Mouse (Mus musculus) liver, embryonic 15.5 days (tissue): ENCODE results near the gene Tbl1x. TPM values are rescaled to one million over a fixed set of nuclear protein-coding genes. Genes with fewer than 3 reads are reported as not detected.

Source experiments
- ATAC-seq: fragments of 200-750 bp; cut with Nextera tagmentation; 2 replicates; pipeline ENCODE4 v1.8.0; 2017; ENCODE audit warnings: moderate number of reproducible peaks, mild to moderate bottlenecking, moderate library complexity; ENCODE audit not compliant: insufficient read depth
- H3K27ac ChIP-seq: fragments of 300-500 bp; sonication (generic); replicated peaks from 2 replicates; pipeline ENCODE4 v1.5.1; 2015; ENCODE audit warnings: mild to moderate bottlenecking, inconsistent platforms
- H3K27me3 ChIP-seq: fragments of 300-500 bp; sonication (generic); 2 replicates; pipeline ENCODE4 v1.6.1; 2015; ENCODE audit warnings: mild to moderate bottlenecking, inconsistent platforms
- H3K36me3 ChIP-seq: fragments of 300-500 bp; sonication (generic); replicated peaks from 2 replicates; pipeline ENCODE4 v1.6.1; 2015; ENCODE audit warnings: moderate library complexity, mild to moderate bottlenecking, inconsistent platforms
- H3K4me1 ChIP-seq: fragments of 300-500 bp; sonication (generic); replicated peaks from 2 replicates; pipeline ENCODE4 v1.6.1; 2015; ENCODE audit warnings: inconsistent platforms
- H3K4me2 ChIP-seq: fragments of 300-500 bp; sonication (generic); 2 replicates; pipeline ENCODE4 v1.6.1; 2015; ENCODE audit warnings: moderate library complexity, mild to moderate bottlenecking, inconsistent platforms
- H3K4me3 ChIP-seq: fragments of 300-500 bp; sonication (generic); replicated peaks from 2 replicates; pipeline ENCODE4 v1.5.1; 2015; ENCODE audit warnings: mild to moderate bottlenecking, inconsistent platforms
- H3K9ac ChIP-seq: fragments of 300-500 bp; sonication (generic); 2 replicates; pipeline ENCODE4 v1.6.1; 2015; ENCODE audit warnings: moderate library complexity, mild to moderate bottlenecking, inconsistent platforms
- H3K9me3 ChIP-seq: fragments of 300-500 bp; sonication (generic); replicated peaks from 2 replicates; pipeline ENCODE4 v1.6.1; 2016; ENCODE audit warnings: inconsistent platforms
- WGBS: fragments of 180-500 bp; shearing (Covaris S2); methylation state at CpG from one replicate; pipeline ENCODE4 v1.1.7; 2015; ENCODE audit warnings: mixed read lengths; ENCODE audit not compliant: insufficient replicate concordance; 5-methylcytosine and 5-hydroxymethylcytosine counted together
- polyA plus RNA-seq: library from polyadenylated mRNA; unstranded; fragments of >200 nt; fragmentation: Nextera tagmentation; extraction: Ambion mirVana; gene quantifications from 2 replicates; pipeline ENCODE4 v1.2.1, GENCODE M21; 2015

Gene Tbl1x
- 15.7 and 16.2 TPM in 2 replicates for polyA plus RNA-seq

DNA sequence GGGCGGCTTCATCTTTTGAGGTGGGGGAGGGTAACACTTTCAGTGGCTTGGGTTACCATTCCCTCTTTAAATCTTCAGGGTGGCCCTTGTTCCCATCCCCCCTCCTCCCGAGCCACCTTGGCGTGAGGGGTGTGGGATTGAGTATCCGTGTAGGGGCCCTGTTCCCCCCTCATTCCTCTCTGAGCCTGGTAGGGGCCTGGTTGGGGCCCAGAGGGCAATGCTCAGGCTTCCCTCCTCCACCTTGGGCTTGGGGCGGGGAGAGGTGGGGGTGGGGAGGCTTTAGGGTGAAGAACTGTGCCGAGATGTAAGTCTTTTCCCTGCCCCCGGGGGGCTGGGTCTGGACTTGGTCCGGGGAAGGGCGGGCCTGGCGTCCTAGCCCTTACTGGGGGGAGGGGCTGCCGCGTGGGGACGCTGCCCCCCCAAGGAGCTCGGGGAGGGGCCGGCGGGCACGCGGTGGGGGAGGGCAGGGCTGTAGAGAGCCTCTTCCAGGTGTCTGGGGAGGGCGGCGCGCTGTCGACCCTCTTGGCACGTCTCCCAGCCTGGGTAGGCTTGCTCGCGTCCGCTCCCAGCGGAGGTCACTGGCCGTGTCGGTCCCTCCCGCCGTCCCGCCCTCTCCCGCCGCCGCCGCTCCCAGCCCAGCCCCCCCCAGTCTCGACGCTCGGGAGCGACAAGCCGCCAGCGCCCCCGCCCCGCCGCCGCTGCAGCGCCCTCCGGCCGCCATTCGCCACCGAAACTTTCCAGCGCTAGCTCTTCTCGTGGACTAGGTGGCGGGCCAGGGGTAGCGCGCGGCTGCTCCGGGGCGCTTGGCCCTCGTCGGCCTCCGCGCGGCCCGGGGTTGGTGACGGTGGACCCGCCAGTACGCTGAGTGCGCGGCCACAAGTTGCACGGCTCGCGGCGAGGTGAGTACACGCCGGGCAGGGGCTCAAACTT lies at the start of gene Tbl1x:
TSS of gene Tbl1x (plus strand) at position 643 of the 930 bp plus-strand sequence.
- WGBS, result 9% methylated on average over 45 of the region's 76 CpGs
- Histone ChIP-seq H3K9me3 (no peaks in the 10 kb centered on the region), H3K27ac (peak within 1 kb of the TSS; percentile 75), H3K4me3 (peak within 1 kb of the TSS; percentile 68), H3K4me2 (peak within 1 kb of the TSS; percentile 80), H3K27me3 (no peaks in the 10 kb centered on the region), H3K4me1 (peaks cover 25% of the 10 kb centered on the region), H3K36me3 (no peaks in the 10 kb centered on the region), H3K9ac (peak within 1 kb of the TSS; percentile 64)
- ATAC-seq, result peak; percentile 78

DNA sequence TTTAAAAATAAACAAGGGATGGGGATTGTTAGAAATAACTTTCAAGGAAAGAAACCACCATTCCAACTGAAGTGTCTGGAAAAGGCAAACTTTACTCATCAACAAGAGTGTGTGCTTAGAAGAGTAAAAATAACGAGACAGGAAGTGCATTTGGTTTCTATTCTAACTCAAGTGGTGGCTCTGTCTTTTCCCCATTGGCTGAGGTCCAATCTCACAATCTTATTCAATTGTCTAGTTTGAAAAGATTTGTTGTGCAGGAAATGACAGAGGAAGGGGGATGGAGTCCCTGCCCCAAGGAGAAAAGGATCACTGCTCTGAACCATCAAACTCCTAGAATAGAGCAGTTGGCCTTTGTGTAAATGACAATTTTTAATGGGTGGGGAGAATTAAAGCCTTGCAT lies 41.6 kb upstream of the Tbl1x start:
- Histone ChIP-seq H3K4me2 (no peak overlapping the region), H3K27ac (no peak overlapping the region), H3K9me3 (no peaks in the 10 kb centered on the region), H3K4me3 (no peak overlapping the region), H3K27me3 (no peaks in the 10 kb centered on the region), H3K9ac (no peak overlapping the region), H3K4me1 (no peaks in the 10 kb centered on the region), H3K36me3 (no peaks in the 10 kb centered on the region)
- no peak for ATAC-seq
- WGBS, result 25% methylated on average over 1 of the region's 1 CpGs

DNA sequence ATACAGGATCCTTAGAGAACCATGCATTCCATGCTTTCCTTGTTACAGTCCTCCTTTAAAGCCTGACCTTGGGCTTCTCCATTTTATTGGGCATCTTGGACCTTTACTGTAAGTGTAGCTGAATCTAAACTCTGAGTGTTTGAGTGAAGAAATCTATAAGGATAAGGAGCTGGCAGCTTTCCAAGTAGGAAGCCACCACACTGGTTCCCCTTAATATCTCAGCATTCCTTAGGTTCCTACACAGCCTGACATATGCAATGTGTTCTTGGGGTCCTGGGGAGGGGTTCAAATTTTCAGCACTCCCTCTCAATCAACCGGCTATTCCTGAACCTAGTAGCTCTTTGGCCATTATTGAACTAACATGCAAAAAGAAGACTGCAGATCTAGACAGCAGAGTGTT lies 38.0 kb upstream of the Tbl1x start:
- no peak for ATAC-seq
- no peaks in the 10 kb centered on the region for H3K9me3 ChIP-seq
- H3K27ac ChIP-seq, result no peak overlapping the region
- no peak overlapping the region for H3K4me2 ChIP-seq
- H3K4me3 ChIP-seq, result no peak overlapping the region
- H3K9ac ChIP-seq, result no peak overlapping the region
- 74% methylated on average over 1 of the region's 1 CpGs for WGBS
- no peaks in the 10 kb centered on the region for H3K27me3 ChIP-seq
- no peaks in the 10 kb centered on the region for H3K36me3 ChIP-seq
- no peaks in the 10 kb centered on the region for H3K4me1 ChIP-seq

DNA sequence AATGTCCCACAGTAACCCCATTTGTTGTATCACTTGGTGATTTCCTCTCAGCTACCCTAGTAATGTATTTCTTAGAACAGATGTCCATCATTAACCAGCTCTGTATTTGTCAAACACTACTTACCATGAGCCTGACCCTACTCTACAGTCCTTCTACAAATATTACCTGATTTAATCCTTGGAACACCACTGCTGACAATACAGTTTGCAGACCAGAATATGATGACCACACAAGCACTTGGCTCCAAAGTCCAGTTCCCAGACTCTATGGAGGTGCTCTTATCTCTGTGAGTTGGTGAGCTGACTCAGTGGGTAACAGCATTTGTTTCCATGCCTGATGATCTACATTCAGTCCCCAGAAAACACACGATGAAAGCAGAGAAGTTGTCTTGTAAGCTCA lies 37.3 kb upstream of the Tbl1x start:
- Histone ChIP-seq H3K4me1 (no peaks in the 10 kb centered on the region), H3K9me3 (no peaks in the 10 kb centered on the region), H3K4me2 (no peak overlapping the region), H3K4me3 (no peak overlapping the region), H3K27ac (no peak overlapping the region), H3K36me3 (no peaks in the 10 kb centered on the region), H3K9ac (no peak overlapping the region), H3K27me3 (no peaks in the 10 kb centered on the region)
- ATAC-seq, result peak; percentile 66
- 45% methylated on average over 1 of the region's 1 CpGs for WGBS

DNA sequence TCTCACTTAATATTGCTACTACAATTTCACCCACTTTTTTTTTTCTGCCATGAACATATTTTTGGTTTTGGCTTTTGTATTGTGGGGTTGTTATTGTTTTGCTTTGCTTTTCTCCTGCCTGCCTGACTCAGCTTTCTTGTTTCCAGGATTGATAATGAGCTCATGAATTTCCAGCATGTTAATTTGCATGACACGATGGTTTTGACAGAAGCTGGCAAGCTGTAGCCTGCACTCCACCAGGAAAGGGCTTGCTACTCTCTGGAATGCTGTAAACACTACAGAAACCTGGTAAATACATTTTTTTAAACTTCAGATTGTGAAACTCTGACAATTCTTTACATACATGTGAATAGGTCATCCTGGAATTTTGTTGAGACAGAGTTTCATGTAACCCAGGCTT lies 36.3 kb upstream of the Tbl1x start:
- no peak overlapping the region for H3K9ac ChIP-seq
- 12% methylated on average over 1 of the region's 1 CpGs for WGBS
- H3K27ac ChIP-seq, result no peak overlapping the region

DNA sequence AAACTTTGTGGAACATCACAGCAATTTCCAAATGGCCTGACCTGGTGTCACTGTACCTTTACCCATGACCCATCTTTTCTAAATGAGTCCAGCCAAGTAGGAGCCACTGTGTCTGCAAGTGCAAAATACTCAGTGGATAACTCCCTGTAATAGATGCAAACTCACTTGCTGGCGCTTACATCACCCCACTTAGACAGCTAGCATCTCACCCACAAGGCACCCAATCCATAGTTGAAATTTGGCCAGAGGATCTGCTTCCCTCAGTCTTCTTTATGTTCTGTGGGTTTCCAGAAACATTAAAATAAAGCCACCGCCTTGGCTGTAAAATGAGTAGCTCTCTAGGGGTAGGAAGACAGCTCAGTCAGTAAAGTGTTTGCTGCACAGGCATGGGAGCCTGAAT lies 33.3 kb upstream of the Tbl1x start:
- H3K27ac ChIP-seq, result no peak overlapping the region
- no peaks in the 10 kb centered on the region for H3K27me3 ChIP-seq
- no peak overlapping the region for H3K9ac ChIP-seq
- H3K36me3 ChIP-seq, result no peaks in the 10 kb centered on the region
- no peak for ATAC-seq
- no peak overlapping the region for H3K4me2 ChIP-seq
- no peaks in the 10 kb centered on the region for H3K9me3 ChIP-seq
- H3K4me3 ChIP-seq, result no peak overlapping the region
- no peaks in the 10 kb centered on the region for H3K4me1 ChIP-seq
- 65% methylated on average over 2 of the region's 2 CpGs for WGBS

More for the DNA sequence above, 36.3 kb upstream of the Tbl1x start:
- no peak for ATAC-seq
- H3K4me2 ChIP-seq, result no peak overlapping the region
- H3K9me3 ChIP-seq, result no peaks in the 10 kb centered on the region
- no peaks in the 10 kb centered on the region for H3K36me3 ChIP-seq
- no peaks in the 10 kb centered on the region for H3K4me1 ChIP-seq
- H3K4me3 ChIP-seq, result no peak overlapping the region
- no peaks in the 10 kb centered on the region for H3K27me3 ChIP-seq

DNA sequence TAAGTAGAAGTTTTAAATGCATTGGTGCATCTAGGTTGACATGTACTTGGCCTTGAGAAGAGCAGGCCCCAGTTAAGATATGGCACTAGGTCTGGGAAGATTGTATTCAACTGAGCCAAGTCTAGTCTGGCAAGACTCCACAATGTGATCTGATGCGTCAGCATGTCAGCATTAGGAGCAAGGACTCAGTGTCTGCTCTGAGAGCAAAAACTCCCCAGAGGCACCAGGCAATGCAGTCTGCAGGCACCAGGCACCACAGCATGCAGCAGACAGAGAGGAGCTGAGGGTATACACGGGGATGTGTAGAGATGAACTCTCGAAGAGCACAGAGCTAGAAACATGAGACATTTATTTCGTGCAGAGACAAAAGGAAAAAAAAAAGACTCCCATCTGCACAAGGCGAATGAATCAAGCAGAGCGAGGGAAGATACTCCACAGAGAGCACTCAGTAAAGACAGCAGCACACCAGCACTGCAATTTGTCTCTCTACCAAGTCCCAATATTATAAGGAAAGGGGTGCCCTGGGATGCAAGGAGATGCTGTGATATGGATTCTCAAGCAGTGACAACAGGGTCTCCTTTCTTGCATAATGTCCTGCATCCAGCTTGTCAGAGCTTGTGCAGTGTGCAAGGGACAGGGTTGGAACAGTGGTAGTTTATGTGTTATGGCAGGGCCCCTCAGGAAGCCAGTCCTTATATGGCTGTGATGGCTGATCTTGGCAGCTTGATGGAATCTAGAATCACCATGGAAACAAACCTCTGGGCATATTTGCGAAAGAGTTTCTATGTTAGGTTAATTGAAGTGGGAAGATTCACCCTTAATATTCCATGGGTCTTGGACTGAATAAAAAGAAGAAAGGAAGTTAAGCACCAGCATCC lies 22.7 kb upstream of the Tbl1x start:
- H3K27me3 ChIP-seq, result no peaks in the 10 kb centered on the region
- H3K27ac ChIP-seq, result no peak overlapping the region
- WGBS, result 57% methylated on average over 7 of the region's 7 CpGs
- H3K4me1 ChIP-seq, result no peaks in the 10 kb centered on the region
- no peaks in the 10 kb centered on the region for H3K9me3 ChIP-seq
- H3K4me2 ChIP-seq, result no peak overlapping the region
- no peak for ATAC-seq
- no peaks in the 10 kb centered on the region for H3K36me3 ChIP-seq
- no peak overlapping the region for H3K9ac ChIP-seq
- H3K4me3 ChIP-seq, result no peak overlapping the region

DNA sequence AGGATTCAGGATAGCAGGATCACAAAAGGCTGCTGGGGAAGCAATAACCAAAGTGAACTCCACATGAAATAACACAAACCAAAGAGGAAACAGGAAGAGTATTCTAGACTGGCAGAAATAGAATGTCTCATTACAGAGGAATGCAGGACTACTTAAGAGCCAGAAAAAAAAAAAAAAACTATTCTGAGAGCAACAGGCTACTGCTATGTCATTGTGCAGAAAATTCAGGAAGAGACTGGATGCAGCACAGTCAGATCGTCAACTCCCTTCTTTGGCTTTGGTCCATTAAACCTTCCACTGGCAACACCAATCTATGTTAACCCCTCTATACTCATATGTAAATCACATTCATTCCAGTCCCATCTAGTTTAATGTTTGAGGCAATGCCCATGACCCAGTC lies 20.7 kb upstream of the Tbl1x start:
- ATAC-seq, result no peak
- no peak overlapping the region for H3K9ac ChIP-seq
- no peak overlapping the region for H3K4me3 ChIP-seq
- no peak overlapping the region for H3K4me2 ChIP-seq
- H3K36me3 ChIP-seq, result no peaks in the 10 kb centered on the region
- H3K9me3 ChIP-seq, result no peaks in the 10 kb centered on the region
- H3K4me1 ChIP-seq, result no peaks in the 10 kb centered on the region
- no peak overlapping the region for H3K27ac ChIP-seq
- WGBS, result 41% methylated on average over 1 of the region's 1 CpGs
- no peaks in the 10 kb centered on the region for H3K27me3 ChIP-seq

DNA sequence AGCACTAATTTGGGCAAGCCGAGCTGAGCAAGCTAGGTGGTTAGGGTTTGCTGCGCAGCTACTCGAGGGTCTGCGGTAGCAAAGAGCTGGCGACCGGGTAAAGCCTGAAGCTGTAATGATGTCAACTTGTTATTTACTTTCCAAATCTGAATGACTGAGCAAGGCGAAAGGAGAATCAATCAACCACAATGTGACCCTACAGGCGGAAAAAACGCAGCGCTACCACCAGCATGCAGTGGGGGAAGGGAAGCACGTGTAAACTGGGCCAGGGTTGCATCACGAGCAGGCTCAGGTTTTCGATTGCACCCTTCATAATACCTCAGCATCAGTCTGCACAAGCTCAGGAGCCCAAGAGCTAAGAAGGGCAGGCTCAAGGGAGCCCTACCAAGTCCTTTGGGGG lies 1.7 kb upstream of the Tbl1x start:
- Histone ChIP-seq H3K4me3 (peak overlapping the region; percentile 68), H3K4me1 (peaks cover 25% of the 10 kb centered on the region), H3K27ac (peak overlapping the region; percentile 75), H3K36me3 (no peaks in the 10 kb centered on the region), H3K27me3 (no peaks in the 10 kb centered on the region), H3K9me3 (no peaks in the 10 kb centered on the region), H3K4me2 (peak overlapping the region; percentile 80), H3K9ac (no peak overlapping the region)
- peak; percentile 28 for ATAC-seq
- 11% methylated on average over 13 of the region's 13 CpGs for WGBS

DNA sequence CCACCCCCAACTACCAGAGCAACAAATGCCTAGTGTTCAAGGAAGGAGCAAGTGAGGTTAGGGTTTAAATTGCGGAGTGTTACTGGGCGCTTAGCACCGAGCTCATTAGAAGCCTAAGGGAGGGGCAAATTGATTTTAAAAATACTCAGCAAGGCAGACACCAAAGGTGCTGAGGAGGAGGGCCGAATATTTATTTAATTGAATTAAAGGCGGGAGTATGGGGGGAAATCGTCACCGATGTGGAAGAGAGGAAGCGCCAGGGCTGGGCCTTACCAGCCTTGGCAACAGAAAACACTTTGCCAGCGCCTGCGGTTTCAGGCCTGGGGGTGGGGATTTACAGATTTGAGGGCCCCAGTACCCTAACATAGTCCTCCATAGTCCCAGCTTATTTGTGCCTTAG lies 1.0 kb upstream of the Tbl1x start:
- no peak for ATAC-seq
- H3K9me3 ChIP-seq, result no peaks in the 10 kb centered on the region

More for the DNA sequence above, 1.0 kb upstream of the Tbl1x start:
- H3K4me1 ChIP-seq, result peaks cover 25% of the 10 kb centered on the region
- no peak overlapping the region for H3K9ac ChIP-seq
- no peaks in the 10 kb centered on the region for H3K27me3 ChIP-seq
- peak overlapping the region; percentile 68 for H3K4me3 ChIP-seq
- H3K36me3 ChIP-seq, result no peaks in the 10 kb centered on the region
- H3K27ac ChIP-seq, result peak overlapping the region; percentile 75
- WGBS, result 21% methylated on average over 10 of the region's 10 CpGs
- H3K4me2 ChIP-seq, result peak overlapping the region; percentile 80
